Comparison of ENCODE assay signal across 7 mouse cellular contexts in genomic region chr9:119425217-119425975, GRCm38 (mm10). TPM values are rescaled to one million over a fixed set of nuclear protein-coding genes. Genes with fewer than 3 reads are reported as not detected.
DNase-seq lines count a peak whose midpoint lies in the region; ATAC-seq and TF ChIP-seq lines count a peak whose summit lies in the region.

No protein-coding gene starts in this region.

- no peak overlapping the region for H3K4me3 ChIP-seq in intestine, postnatal 0 days (ENCODE audit: low read depth, low read length)
- no peak overlapping the region for H3K4me3 ChIP-seq in stomach, embryonic 16.5 days (replicated peaks; ENCODE audit: low read length)

- H3K4me2 ChIP-seq in intestine, postnatal 0 days (replicated peaks; ENCODE audit: low read depth) = peak overlapping the region; percentile 25; the same call in 1 of the 2 replicates
- H3K4me2 ChIP-seq in stomach, embryonic 16.5 days (ENCODE audit: low read depth, low read length) = peak overlapping the region; percentile 8; the same call in 1 of the 2 replicates

- H3K27ac ChIP-seq in intestine, postnatal 0 days (ENCODE audit: low read depth, low read length) = peak overlapping the region; percentile 42
- peak overlapping the region; percentile 74 for H3K27ac ChIP-seq in stomach, embryonic 16.5 days (ENCODE audit: low read length)

- no peaks in the 10 kb centered on the region for H3K27me3 ChIP-seq in intestine, postnatal 0 days (replicated peaks; ENCODE audit: control insufficient read depth, insufficient read depth, low read length)
- H3K27me3 ChIP-seq in stomach, embryonic 16.5 days (ENCODE audit: control insufficient read depth, insufficient read depth, low read length) = no peaks in the 10 kb centered on the region

- peaks cover 20% of the 10 kb centered on the region for H3K4me1 ChIP-seq in intestine, postnatal 0 days (replicated peaks; ENCODE audit: control insufficient read depth, insufficient read depth, low read length)
- H3K4me1 ChIP-seq in stomach, embryonic 16.5 days (ENCODE audit: control insufficient read depth, insufficient read depth, low read length) = peaks cover 32% of the 10 kb centered on the region

- ATAC-seq in granulocyte monocyte progenitor cell, adult 5-6 weeks (replicated peaks; ENCODE audit: poor library complexity, severe bottlenecking) = peak; percentile 80
- peak; percentile 83 for ATAC-seq in intestine, postnatal 0 days
- peak; percentile 92 for ATAC-seq in stomach, embryonic 16.5 days (ENCODE audit: insufficient read depth, low FRiP score)

- no peak for TF ChIP-seq CTCF in intestine, postnatal 0 days (IDR thresholded peaks at IDR 0.05; ENCODE audit: low read depth)

- H3K36me3 ChIP-seq in intestine, postnatal 0 days (ENCODE audit: control insufficient read depth, insufficient read depth) = peaks cover 7% of the 10 kb centered on the region; the same call in 1 of the 2 replicates
- no peaks in the 10 kb centered on the region for H3K36me3 ChIP-seq in stomach, embryonic 16.5 days (ENCODE audit: control insufficient read depth, insufficient read depth, low read length)

- DNase-seq in MN1 (ENCODE audit: low spot score) = peak; percentile 86
- DNase-seq in adrenal gland, postnatal 10 days = peak; percentile 77
- DNase-seq in lung, adult 18-20 months = peak; percentile 54 to 69
- DNase-seq in spleen, postnatal 4 days (ENCODE audit: low spot score in 2 of 2) = no peak

- 19% methylated on average over 6 of the region's 7 CpGs for WGBS in intestine, postnatal 0 days
- 18% methylated on average over 7 of the region's 7 CpGs for WGBS in stomach, embryonic 16.5 days

- no peaks in the 10 kb centered on the region for H3K9me3 ChIP-seq in intestine, postnatal 0 days (ENCODE audit: control insufficient read depth)
- H3K9me3 ChIP-seq in stomach, embryonic 16.5 days (replicated peaks; ENCODE audit: control insufficient read depth, low read length) = no peaks in the 10 kb centered on the region

- no peak overlapping the region for H3K9ac ChIP-seq in intestine, postnatal 0 days (ENCODE audit: low read depth, low read length)
- H3K9ac ChIP-seq in stomach, embryonic 16.5 days (ENCODE audit: low read length) = peak overlapping the region; percentile 42

RNA-seq across cellular contexts. Expression of gene Exog, which starts 19.3 kb away (rescaled TPM):
- total RNA-seq in adrenal gland, postnatal 10 days (2021) = 1 to 10 TPM; 4.1 to 4.9 TPM
- 10.4 and 17.7 TPM in 2 replicates for total RNA-seq in granulocyte monocyte progenitor cell, adult 5-6 weeks (2014; fragmentation: Nextera tagmentation)
- total RNA-seq in granulocyte monocyte progenitor cell, adult 5-6 weeks (2017) = 4.2 and 4.6 TPM in 2 replicates
- polyA plus RNA-seq in intestine, postnatal 0 days (2015; fragmentation: Nextera tagmentation; extraction: Ambion mirVana) = 4.4 and 4.6 TPM in 2 replicates
- polyA plus RNA-seq in stomach, embryonic 16.5 days (2015; fragmentation: Nextera tagmentation; extraction: Ambion mirVana) = 21.5 and 23.2 TPM in 2 replicates

RNA-seq across cellular contexts. Expression of gene Acvr2b, which starts 23.5 kb away (rescaled TPM):
- 10 to 100 TPM in 1 of 2 experiments, 1 to 10 TPM in 1; 5.7 to 10.6 TPM for total RNA-seq in adrenal gland, postnatal 10 days (2021)
- 2.0 and 2.9 TPM in 2 replicates for total RNA-seq in granulocyte monocyte progenitor cell, adult 5-6 weeks (2014; fragmentation: Nextera tagmentation)
- 0.36 and 0.65 TPM in 2 replicates for total RNA-seq in granulocyte monocyte progenitor cell, adult 5-6 weeks (2017)
- 5.4 and 5.8 TPM in 2 replicates for polyA plus RNA-seq in intestine, postnatal 0 days (2015; fragmentation: Nextera tagmentation; extraction: Ambion mirVana)
- polyA plus RNA-seq in stomach, embryonic 16.5 days (2015; fragmentation: Nextera tagmentation; extraction: Ambion mirVana) = 5.9 and 6.8 TPM in 2 replicates

Comparison
In these comparisons a context has a peak if more than half of its experiments do, and no peak if none do; other contexts are left out.
1. DNase-seq: peak in MN1 (single experiment), adrenal gland, postnatal 10 days (single experiment) and lung, adult 18-20 months (2 of 2); none in spleen, postnatal 4 days (0 of 2).
2. Peak in every context shown above with its lines, with median percentiles within 50 percentile points of each other: ATAC-seq.